Comparison of ENCODE assay signal across 8 mouse cellular contexts in genomic region chr11:19925149-19925975, GRCm38 (mm10). TPM values are rescaled to one million over a fixed set of nuclear protein-coding genes. Genes with fewer than 3 reads are reported as not detected.
DNase-seq lines count a peak whose midpoint lies in the region; ATAC-seq and TF ChIP-seq lines count a peak whose summit lies in the region.

No protein-coding gene starts in this region.

- no peak for TF ChIP-seq EP300 in liver, embryonic 14.5 days (IDR thresholded peaks at IDR 0.05; ENCODE audit: low read depth)

- peak overlapping the region; percentile 90 for H3K4me3 ChIP-seq in heart, embryonic 12.5 days
- peak overlapping the region; percentile 94 for H3K4me3 ChIP-seq in kidney, postnatal 0 days (replicated peaks; ENCODE audit: low read depth, low read length)
- H3K4me3 ChIP-seq in liver, embryonic 14.5 days (ENCODE audit: insufficient read depth in 1 of 2, low read depth in 2 of 2, low read length in 2 of 2), result peak overlapping the region; percentile 91 to 95
- H3K4me3 ChIP-seq in stomach, embryonic 15.5 days (replicated peaks), result peak overlapping the region; percentile 96

- no peaks in the 10 kb centered on the region for H3K36me3 ChIP-seq in heart, embryonic 12.5 days
- H3K36me3 ChIP-seq in kidney, postnatal 0 days (ENCODE audit: insufficient read depth, low read length), result no peaks in the 10 kb centered on the region
- no peaks in the 10 kb centered on the region for H3K36me3 ChIP-seq in liver, embryonic 14.5 days (replicated peaks; ENCODE audit: control insufficient read depth, insufficient read depth, low read depth)
- H3K36me3 ChIP-seq in stomach, embryonic 15.5 days, result no peaks in the 10 kb centered on the region

- H3K9ac ChIP-seq in heart, embryonic 12.5 days, result peak overlapping the region; percentile 90
- peak overlapping the region; percentile 80 for H3K9ac ChIP-seq in kidney, postnatal 0 days (ENCODE audit: low read depth, low read length)
- H3K9ac ChIP-seq in liver, embryonic 14.5 days (replicated peaks), result peak overlapping the region; percentile 93
- peak overlapping the region; percentile 77 for H3K9ac ChIP-seq in stomach, embryonic 15.5 days

- H3K4me2 ChIP-seq in heart, embryonic 12.5 days, result peak overlapping the region; percentile 78
- peak overlapping the region; percentile 78 for H3K4me2 ChIP-seq in kidney, postnatal 0 days (ENCODE audit: low read length)
- peak overlapping the region; percentile 88 for H3K4me2 ChIP-seq in liver, embryonic 14.5 days (ENCODE audit: low read depth)
- H3K4me2 ChIP-seq in stomach, embryonic 15.5 days, result peak overlapping the region; percentile 69

- TF ChIP-seq POLR2A in brain, embryonic 14.5 days (IDR thresholded peaks at IDR 0.05; ENCODE audit: borderline replicate concordance, extremely low read depth, insufficient read depth, insufficient read length, poor library complexity, severe bottlenecking), result peak; percentile 74

- H3K27ac ChIP-seq in heart, embryonic 12.5 days (ENCODE audit: poor library complexity, severe bottlenecking), result peak overlapping the region; percentile 97
- H3K27ac ChIP-seq in kidney, postnatal 0 days, result peak overlapping the region; percentile 93
- H3K27ac ChIP-seq in liver, embryonic 14.5 days, result peak overlapping the region; percentile 57
- peak overlapping the region; percentile 94 for H3K27ac ChIP-seq in stomach, embryonic 15.5 days

- peak; percentile 85 for DNase-seq in CD4-positive, CD25-positive, alpha-beta regulatory T cell, adult 2 months (ENCODE audit: low read depth, low spot score)
- DNase-seq in brain, embryonic 14.5 days (ENCODE audit: low read depth), result peak; percentile 96
- peak; percentile 84 for DNase-seq in kidney, postnatal 0 days (ENCODE audit: low spot score)
- peak; percentile 54 to 70 (median 58) for DNase-seq in liver, embryonic 14.5 days (ENCODE audit: low read depth in 3 of 3, low spot score in 3 of 3)
- DNase-seq in neural tube, embryonic 10.5 days (ENCODE audit: extremely low spot score, low spot score), result peak; percentile 87

- peaks cover 28% of the 10 kb centered on the region for H3K4me1 ChIP-seq in heart, embryonic 12.5 days (replicated peaks)
- peaks cover 14% of the 10 kb centered on the region; the same call in 1 of the 2 replicates for H3K4me1 ChIP-seq in kidney, postnatal 0 days (replicated peaks; ENCODE audit: insufficient read depth, low read length)
- H3K4me1 ChIP-seq in liver, embryonic 14.5 days (replicated peaks; ENCODE audit: control insufficient read depth in 2 of 2, insufficient read depth in 2 of 2, low read length in 1 of 2), result peaks cover 13 to 23% of the 10 kb centered on the region in 2 experiments
- H3K4me1 ChIP-seq in stomach, embryonic 15.5 days, result peaks cover 22% of the 10 kb centered on the region

- under 1% methylated on average over 75 of the region's 75 CpGs for WGBS in heart, embryonic 12.5 days
- WGBS in kidney, postnatal 0 days, result under 1% methylated on average over 71 of the region's 75 CpGs
- WGBS in liver, embryonic 14.5 days (ENCODE audit: insufficient replicate concordance), result under 1% methylated on average over 75 of the region's 75 CpGs
- WGBS in stomach, embryonic 15.5 days, result under 1% methylated on average over 74 of the region's 75 CpGs

- ATAC-seq in erythroblast, adult 5-6 weeks (replicated peaks; ENCODE audit: low FRiP score, poor library complexity, severe bottlenecking), result peak; percentile 65
- peak; percentile 52 for ATAC-seq in heart, embryonic 12.5 days (ENCODE audit: insufficient number of reproducible peaks, low FRiP score)
- ATAC-seq in kidney, postnatal 0 days (replicated peaks; ENCODE audit: low FRiP score, low read depth), result peak; percentile 51
- peak; percentile 72 for ATAC-seq in liver, embryonic 14.5 days (ENCODE audit: insufficient read depth)
- ATAC-seq in stomach, embryonic 15.5 days (ENCODE audit: insufficient read depth, low FRiP score, low read depth), result peak; percentile 44

- H3K27me3 ChIP-seq in heart, embryonic 12.5 days (replicated peaks), result no peaks in the 10 kb centered on the region
- no peaks in the 10 kb centered on the region for H3K27me3 ChIP-seq in kidney, postnatal 0 days (ENCODE audit: insufficient read depth, low read length)
- H3K27me3 ChIP-seq in liver, embryonic 14.5 days (ENCODE audit: control insufficient read depth, insufficient read depth, low read length), result no peaks in the 10 kb centered on the region
- no peaks in the 10 kb centered on the region for H3K27me3 ChIP-seq in stomach, embryonic 15.5 days (replicated peaks)

- no peak for TF ChIP-seq CTCF in brain, embryonic 14.5 days (IDR thresholded peaks at IDR 0.05; ENCODE audit: borderline replicate concordance, extremely low read depth, insufficient read depth, insufficient read length)
- no peak for TF ChIP-seq CTCF in kidney, postnatal 0 days (IDR thresholded peaks at IDR 0.05; ENCODE audit: low read depth)
- TF ChIP-seq CTCF in liver, embryonic 14.5 days (IDR thresholded peaks at IDR 0.05; ENCODE audit: low read depth), result no peak

- H3K9me3 ChIP-seq in heart, embryonic 12.5 days (replicated peaks), result no peaks in the 10 kb centered on the region
- no peaks in the 10 kb centered on the region for H3K9me3 ChIP-seq in kidney, postnatal 0 days (replicated peaks; ENCODE audit: low read length)
- H3K9me3 ChIP-seq in liver, embryonic 14.5 days (ENCODE audit: control insufficient read depth, low read length), result no peaks in the 10 kb centered on the region
- H3K9me3 ChIP-seq in stomach, embryonic 15.5 days, result no peaks in the 10 kb centered on the region

RNA-seq across cellular contexts. Expression of gene Spred2, which starts 1.2 kb away (rescaled TPM):
- 15.7 and 22.4 TPM in 2 replicates for polyA plus RNA-seq in brain, embryonic 14.5 days (2012; rRNA removed)
- 3.8 and 4.4 TPM in 2 replicates for total RNA-seq in erythroblast, adult 5-6 weeks (2015; ENCODE audit: low replicate concordance)
- total RNA-seq in erythroblast, adult 5-6 weeks (2017; ENCODE audit: low replicate concordance), result 2.1 and 2.4 TPM in 2 replicates
- polyA plus RNA-seq in heart, embryonic 12.5 days (2016; fragmentation: Nextera tagmentation; extraction: Ambion mirVana), result 5.2 and 5.5 TPM in 2 replicates
- polyA plus RNA-seq in kidney, postnatal 0 days (2015; fragmentation: Nextera tagmentation; extraction: Ambion mirVana), result 7.9 and 8.5 TPM in 2 replicates
- polyA plus RNA-seq in liver, embryonic 14.5 days (2012; rRNA removed), result 3.1 and 3.4 TPM in 2 replicates
- 1.0 and 1.3 TPM in 2 replicates for polyA plus RNA-seq in liver, embryonic 14.5 days (2014; fragmentation: Nextera tagmentation; extraction: Ambion mirVana)
- polyA plus RNA-seq in stomach, embryonic 15.5 days (2015; fragmentation: Nextera tagmentation; extraction: Ambion mirVana), result 7.0 and 7.4 TPM in 2 replicates

Comparison
In these comparisons a context has a peak if more than half of its experiments do, and no peak if none do; other contexts are left out.
1. Peak in every context shown above with its lines: DNase-seq, ATAC-seq, H3K4me3 ChIP-seq and H3K27ac ChIP-seq.